Mouse (Mus musculus) hindbrain, embryonic 13.5 days (tissue): ENCODE results near the gene Selp. TPM values are rescaled to one million over a fixed set of nuclear protein-coding genes. Genes with fewer than 3 reads are reported as not detected.

Experiments
- ATAC-seq: fragments of 200-750 bp; cut with Nextera tagmentation; 2 replicates; pipeline ENCODE4 v1.8.0; 2017; ENCODE audit warnings: moderate TSS enrichment; ENCODE audit not compliant: low FRiP score
- H3K27ac ChIP-seq: fragments of 300-500 bp; sonication (generic); 2 replicates; pipeline ENCODE4 v1.5.1; 2015; ENCODE audit warnings: inconsistent platforms, mild to moderate bottlenecking, moderate library complexity
- H3K27me3 ChIP-seq: fragments of 300-500 bp; sonication (generic); 2 replicates; pipeline ENCODE4 v1.6.1; 2015; ENCODE audit warnings: mild to moderate bottlenecking, inconsistent platforms
- H3K36me3 ChIP-seq: fragments of 300-500 bp; sonication (generic); 2 replicates; pipeline ENCODE4 v1.6.1; 2015; ENCODE audit warnings: mild to moderate bottlenecking, inconsistent platforms
- H3K4me1 ChIP-seq: fragments of 300-500 bp; sonication (generic); replicated peaks from 2 replicates; pipeline ENCODE4 v1.6.1; 2015; ENCODE audit warnings: inconsistent platforms
- H3K4me2 ChIP-seq: fragments of 300-500 bp; sonication (generic); 2 replicates; pipeline ENCODE4 v1.6.1; 2015; ENCODE audit warnings: inconsistent platforms, mild to moderate bottlenecking, moderate library complexity
- H3K4me3 ChIP-seq: fragments of 300-500 bp; sonication (generic); 2 replicates; pipeline ENCODE4 v1.5.1; 2015; ENCODE audit warnings: mild to moderate bottlenecking, inconsistent platforms
- H3K9ac ChIP-seq: fragments of 300-500 bp; sonication (generic); 2 replicates; pipeline ENCODE4 v1.6.1; 2015; ENCODE audit warnings: mild to moderate bottlenecking, inconsistent platforms
- H3K9me3 ChIP-seq: fragments of 300-500 bp; sonication (generic); 2 replicates; pipeline ENCODE4 v1.6.1; 2016; ENCODE audit warnings: inconsistent platforms
- WGBS: fragments of 180-500 bp; shearing (Covaris S2); methylation state at CpG from one replicate; pipeline ENCODE4 v1.1.7; 2015; 5-methylcytosine and 5-hydroxymethylcytosine counted together
- polyA plus RNA-seq: library from polyadenylated mRNA; unstranded; fragments of >200 nt; fragmentation: Nextera tagmentation; extraction: Ambion mirVana; gene quantifications from 2 replicates; pipeline ENCODE4 v1.2.1, GENCODE M21; 2015

Gene Selp
- 0.13 TPM in 1 of 2 replicates, not detected in the other for polyA plus RNA-seq

DNA sequence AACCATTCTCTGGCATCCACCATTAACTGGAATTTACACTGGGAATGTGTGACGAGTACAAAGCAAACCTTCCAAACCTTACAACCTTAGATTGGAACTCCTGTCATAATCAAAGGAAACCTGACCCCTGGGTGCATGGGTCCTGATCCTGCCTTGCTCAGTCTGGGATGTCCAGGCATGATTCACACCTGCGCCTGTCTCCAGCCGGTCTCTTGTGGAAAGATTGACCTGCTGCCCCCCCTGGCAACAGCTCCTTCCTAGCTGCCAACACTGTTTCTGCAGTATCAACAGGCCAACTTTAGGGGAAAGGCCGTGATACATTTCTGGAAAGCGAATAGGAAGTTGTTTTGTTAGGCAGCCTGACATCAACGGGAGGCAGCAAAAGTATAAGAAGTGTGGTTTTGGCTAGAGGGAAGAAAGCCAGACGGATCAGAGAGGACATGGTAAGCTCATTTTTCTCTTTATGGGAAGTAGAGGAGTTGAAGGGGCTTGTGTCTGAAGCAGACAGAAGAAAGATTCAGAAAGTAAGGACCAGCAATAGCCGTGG lies at the start of gene Selp:
Selp (plus strand) TSS at position 318 of the 547 bp plus-strand sequence.
- no peaks in the 10 kb centered on the region for H3K9me3 ChIP-seq
- no peak within 1 kb of the TSS for H3K4me3 ChIP-seq
- H3K36me3 ChIP-seq, result no peaks in the 10 kb centered on the region
- no peak for ATAC-seq
- H3K9ac ChIP-seq, result no peak within 1 kb of the TSS
- H3K4me2 ChIP-seq, result no peak within 1 kb of the TSS
- no peak within 1 kb of the TSS for H3K27ac ChIP-seq
- WGBS, result 82% methylated on average over 8 of the region's 8 CpGs
- no peaks in the 10 kb centered on the region for H3K27me3 ChIP-seq
- H3K4me1 ChIP-seq, result no peaks in the 10 kb centered on the region

GRCm38 (mm10) chr1:164069261-164069660 lies 45.8 kb upstream of the Selp start:
- H3K9ac ChIP-seq, result no peak overlapping the region

GRCm38 (mm10) chr1:164070461-164070860 lies 44.6 kb upstream of the Selp start:
- Histone ChIP-seq H3K9ac (no peak overlapping the region), H3K27ac (no peak overlapping the region), H3K4me1 (no peaks in the 10 kb centered on the region), H3K4me3 (no peak overlapping the region), H3K36me3 (no peaks in the 10 kb centered on the region), H3K27me3 (no peaks in the 10 kb centered on the region), H3K9me3 (no peaks in the 10 kb centered on the region), H3K4me2 (no peak overlapping the region)
- ATAC-seq, result no peak
- 94% methylated on average over 4 of the region's 4 CpGs for WGBS

More at GRCm38 (mm10) chr1:164069261-164069660, 45.8 kb upstream of the Selp start:
- no peak for ATAC-seq
- H3K9me3 ChIP-seq, result no peaks in the 10 kb centered on the region
- H3K27ac ChIP-seq, result no peak overlapping the region
- no peak overlapping the region for H3K4me3 ChIP-seq
- no peaks in the 10 kb centered on the region for H3K36me3 ChIP-seq
- no peaks in the 10 kb centered on the region for H3K4me1 ChIP-seq
- no peak overlapping the region for H3K4me2 ChIP-seq
- no peaks in the 10 kb centered on the region for H3K27me3 ChIP-seq

GRCm38 (mm10) chr1:164071111-164071510 lies 44.0 kb upstream of the Selp start:
- H3K36me3 ChIP-seq, result no peaks in the 10 kb centered on the region
- H3K9ac ChIP-seq, result no peak overlapping the region
- no peak overlapping the region for H3K27ac ChIP-seq
- no peak overlapping the region for H3K4me2 ChIP-seq
- no peaks in the 10 kb centered on the region for H3K9me3 ChIP-seq
- WGBS, result 87% methylated on average over 7 of the region's 7 CpGs
- H3K4me3 ChIP-seq, result no peak overlapping the region
- no peaks in the 10 kb centered on the region for H3K27me3 ChIP-seq
- no peaks in the 10 kb centered on the region for H3K4me1 ChIP-seq
- no peak for ATAC-seq

GRCm38 (mm10) chr1:164072001-164072400 lies 43.1 kb upstream of the Selp start:
- no peak for ATAC-seq
- H3K9ac ChIP-seq, result no peak overlapping the region
- H3K36me3 ChIP-seq, result no peaks in the 10 kb centered on the region
- no peak overlapping the region for H3K4me3 ChIP-seq
- no peaks in the 10 kb centered on the region for H3K4me1 ChIP-seq
- no peak overlapping the region for H3K4me2 ChIP-seq
- 90% methylated on average over 4 of the region's 4 CpGs for WGBS
- H3K9me3 ChIP-seq, result no peaks in the 10 kb centered on the region
- no peak overlapping the region for H3K27ac ChIP-seq
- H3K27me3 ChIP-seq, result no peaks in the 10 kb centered on the region

DNA sequence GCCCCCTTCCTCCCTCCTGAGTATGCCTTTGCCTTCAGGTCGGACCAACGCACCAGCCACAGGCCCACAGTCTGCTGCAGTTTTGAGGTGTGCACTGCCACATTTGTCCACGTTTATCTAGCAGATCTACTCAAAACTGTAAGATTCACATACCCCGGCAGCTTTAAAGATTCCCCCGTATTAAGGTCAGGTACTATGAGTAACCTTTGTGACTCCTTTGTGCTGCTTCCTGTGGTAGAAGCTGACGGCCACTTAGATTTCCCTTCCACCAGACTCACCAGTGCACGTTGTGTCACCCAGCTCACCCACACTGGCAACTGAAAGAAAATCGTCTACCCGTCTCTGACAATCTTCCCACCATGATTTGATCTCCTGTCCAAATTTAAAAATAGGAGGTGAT lies 42.0 kb upstream of the Selp start:
- Histone ChIP-seq H3K4me3 (no peak overlapping the region), H3K9me3 (no peaks in the 10 kb centered on the region), H3K4me1 (no peaks in the 10 kb centered on the region), H3K4me2 (no peak overlapping the region), H3K27ac (no peak overlapping the region), H3K9ac (no peak overlapping the region), H3K27me3 (no peaks in the 10 kb centered on the region), H3K36me3 (no peaks in the 10 kb centered on the region)
- ATAC-seq, result no peak
- 92% methylated on average over 9 of the region's 9 CpGs for WGBS

GRCm38 (mm10) chr1:164073803-164074202 lies 41.3 kb upstream of the Selp start:
- WGBS, result 92% methylated on average over 7 of the region's 7 CpGs
- Histone ChIP-seq H3K9me3 (no peaks in the 10 kb centered on the region), H3K4me3 (no peak overlapping the region), H3K27me3 (no peaks in the 10 kb centered on the region), H3K27ac (no peak overlapping the region), H3K4me2 (no peak overlapping the region), H3K36me3 (no peaks in the 10 kb centered on the region), H3K4me1 (no peaks in the 10 kb centered on the region), H3K9ac (no peak overlapping the region)
- no peak for ATAC-seq

DNA sequence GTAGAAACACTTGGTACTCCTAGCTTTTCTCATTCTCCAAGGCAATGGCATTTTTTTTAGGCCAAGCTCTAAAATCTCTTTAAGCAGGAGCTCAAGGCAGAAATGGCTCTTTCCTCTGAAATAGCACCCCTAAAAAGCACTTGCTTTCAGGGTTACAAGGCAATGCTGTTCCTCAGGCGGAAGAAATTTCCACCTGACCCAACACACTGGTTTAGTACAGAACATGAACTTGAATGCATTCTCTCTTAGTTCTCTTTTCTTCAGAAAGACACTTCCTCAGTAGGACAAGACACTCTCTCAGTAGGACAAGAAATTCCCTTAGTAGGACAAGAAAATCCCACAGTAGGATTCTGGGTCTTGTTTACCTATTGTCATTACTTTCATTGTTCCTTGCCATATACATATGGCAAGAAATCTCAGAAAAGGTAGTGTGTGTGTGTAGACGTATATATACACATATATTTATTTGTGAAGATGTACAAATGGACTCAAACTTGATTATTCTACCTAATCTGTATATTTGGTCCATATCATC lies 40.4 kb upstream of the Selp start:
- ATAC-seq, result no peak
- H3K4me1 ChIP-seq, result no peaks in the 10 kb centered on the region
- H3K36me3 ChIP-seq, result no peaks in the 10 kb centered on the region
- WGBS, result 87% methylated on average over 2 of the region's 2 CpGs
- no peaks in the 10 kb centered on the region for H3K27me3 ChIP-seq
- no peak overlapping the region for H3K4me3 ChIP-seq
- H3K9ac ChIP-seq, result no peak overlapping the region
- H3K4me2 ChIP-seq, result no peak overlapping the region
- no peaks in the 10 kb centered on the region for H3K9me3 ChIP-seq
- no peak overlapping the region for H3K27ac ChIP-seq

GRCm38 (mm10) chr1:164075416-164075815 lies 39.6 kb upstream of the Selp start:
- WGBS, result 98% methylated on average over 1 of the region's 1 CpGs
- Histone ChIP-seq H3K4me2 (no peak overlapping the region), H3K4me3 (no peak overlapping the region), H3K4me1 (no peaks in the 10 kb centered on the region), H3K27me3 (no peaks in the 10 kb centered on the region), H3K36me3 (no peaks in the 10 kb centered on the region), H3K27ac (no peak overlapping the region), H3K9me3 (no peaks in the 10 kb centered on the region), H3K9ac (no peak overlapping the region)
- no peak for ATAC-seq

- Histone ChIP-seq H3K27ac (no peak overlapping the region), H3K27me3 (no peaks in the 10 kb centered on the region), H3K4me1 (no peaks in the 10 kb centered on the region), H3K9me3 (no peaks in the 10 kb centered on the region), H3K4me2 (no peak overlapping the region), H3K36me3 (no peaks in the 10 kb centered on the region), H3K4me3 (no peak overlapping the region), H3K9ac (no peak overlapping the region)
- 52% methylated on average over 1 of the region's 1 CpGs for WGBS
- ATAC-seq, result no peak
Measured at GRCm38 (mm10) chr1:164076441-164076840, 38.6 kb upstream of the Selp start.

DNA sequence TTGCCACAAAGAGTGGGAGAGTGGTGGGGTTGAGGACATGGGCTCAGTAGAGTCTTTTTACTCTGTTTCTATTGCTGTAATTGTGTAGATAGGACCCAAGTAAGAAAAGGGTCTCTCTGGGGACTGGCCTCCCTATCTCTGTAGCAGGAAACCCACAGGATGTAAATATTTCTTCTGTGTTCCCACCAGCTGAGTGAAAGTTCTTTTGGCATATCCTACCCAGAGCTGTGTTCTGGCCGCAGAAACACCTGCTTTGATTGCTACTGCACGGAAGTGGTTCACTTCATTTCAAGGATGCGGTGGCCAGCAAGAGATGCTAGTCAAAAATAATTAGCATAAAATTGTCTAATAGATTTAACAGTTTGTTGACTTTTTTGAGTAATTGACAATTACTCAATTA lies 38.0 kb upstream of the Selp start:
- WGBS, result 90% methylated on average over 3 of the region's 3 CpGs
- no peaks in the 10 kb centered on the region for H3K4me1 ChIP-seq
- ATAC-seq, result no peak
- no peaks in the 10 kb centered on the region for H3K9me3 ChIP-seq
- no peaks in the 10 kb centered on the region for H3K27me3 ChIP-seq
- H3K36me3 ChIP-seq, result no peaks in the 10 kb centered on the region
- no peak overlapping the region for H3K4me2 ChIP-seq
- no peak overlapping the region for H3K9ac ChIP-seq
- no peak overlapping the region for H3K4me3 ChIP-seq
- H3K27ac ChIP-seq, result no peak overlapping the region

- Histone ChIP-seq H3K9ac (no peak overlapping the region), H3K27me3 (no peaks in the 10 kb centered on the region), H3K9me3 (no peaks in the 10 kb centered on the region), H3K36me3 (no peaks in the 10 kb centered on the region), H3K4me1 (no peaks in the 10 kb centered on the region), H3K4me3 (no peak overlapping the region), H3K4me2 (no peak overlapping the region), H3K27ac (no peak overlapping the region)
- no peak for ATAC-seq
- WGBS, result 84% methylated on average over 4 of the region's 4 CpGs
Measured at GRCm38 (mm10) chr1:164078323-164078741, 36.7 kb upstream of the Selp start.

DNA sequence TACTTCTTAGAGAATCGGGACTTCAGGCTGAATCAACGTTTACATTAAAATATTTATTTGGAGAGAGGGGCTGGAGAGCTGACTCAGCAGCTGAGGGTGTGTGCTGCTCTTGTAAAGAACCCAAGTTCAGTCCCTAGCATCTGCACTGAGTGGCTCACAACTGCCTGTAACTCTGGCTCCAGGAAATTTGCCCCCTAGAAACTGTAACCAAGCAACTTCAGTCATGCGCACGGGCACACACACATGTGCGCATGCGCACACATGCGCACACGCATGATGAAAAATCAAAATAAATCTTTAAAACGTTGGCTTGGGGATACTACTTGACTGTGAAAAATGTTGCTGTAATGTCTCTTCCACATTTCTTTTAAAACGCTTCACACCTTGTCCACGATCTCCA lies 36.0 kb upstream of the Selp start:
- Histone ChIP-seq H3K4me3 (no peak overlapping the region), H3K4me1 (no peaks in the 10 kb centered on the region), H3K36me3 (no peaks in the 10 kb centered on the region), H3K9ac (no peak overlapping the region), H3K27me3 (no peaks in the 10 kb centered on the region), H3K4me2 (no peak overlapping the region), H3K27ac (no peak overlapping the region), H3K9me3 (no peaks in the 10 kb centered on the region)
- no peak for ATAC-seq
- WGBS, result 89% methylated on average over 11 of the region's 11 CpGs
